Mouse (Mus musculus): Measurements from ENCODE around the gene Klk1b24. TPM values are rescaled to one million over a fixed set of nuclear protein-coding genes. Genes with fewer than 3 reads are reported as not detected.
"Not testable (repeated sequence)": the region's sequence is repeated elsewhere in the genome, so short reads cannot be mapped to it uniquely, and the experiment has no call there.

The Klk1b24 gene
- not detected for total RNA-seq (2021)
- long read RNA-seq, experiment 1 = 0 reads
- long read RNA-seq, experiment 2 = 0 reads

- DNase-seq (ENCODE audit: low spot score in 2 of 2) = not testable (repeated sequence)
Observed at GRCm38 (mm10) chr7:44187936-44188335, at the start of gene Klk1b24. Klk1b24 (plus strand) TSS chr7:44188236.

DNA sequence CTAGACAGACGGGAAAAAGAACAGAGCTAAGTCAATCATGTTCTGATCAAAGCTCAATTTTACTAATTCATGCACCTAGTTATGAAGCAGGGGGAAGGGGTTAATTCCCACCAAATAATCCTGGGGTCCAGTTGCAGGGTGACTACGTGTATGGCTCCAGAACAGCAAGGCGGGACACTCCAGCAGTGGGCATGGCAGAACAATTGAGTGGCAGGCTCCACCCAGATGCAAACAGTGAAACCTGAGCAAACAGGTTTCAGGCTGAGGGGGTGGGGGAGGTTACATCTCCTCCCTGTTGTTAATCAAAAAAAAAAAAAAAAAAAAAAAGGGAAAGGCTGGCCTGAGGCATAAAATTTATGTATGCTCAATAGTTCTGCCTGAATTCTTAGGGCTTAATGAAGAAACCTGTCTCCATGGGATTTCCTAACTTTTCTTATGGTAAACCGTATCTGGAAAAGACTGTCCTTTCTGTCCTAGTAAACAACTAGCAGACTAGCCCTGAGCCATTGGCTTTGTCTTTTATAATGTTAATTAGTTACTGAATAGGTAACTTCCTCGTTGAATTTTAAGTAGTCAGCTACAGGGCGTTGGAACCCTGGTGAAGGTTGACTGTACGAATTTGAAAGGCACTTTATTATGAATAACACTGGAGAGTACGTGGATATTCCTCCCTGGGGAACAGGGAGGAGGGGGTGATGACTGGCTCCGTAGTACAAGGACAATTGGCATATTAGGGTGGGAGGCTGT is 8.6 kb upstream of the Klk1b24 start:
- DNase-seq (ENCODE audit: low spot score in 2 of 2) = no peak

DNA sequence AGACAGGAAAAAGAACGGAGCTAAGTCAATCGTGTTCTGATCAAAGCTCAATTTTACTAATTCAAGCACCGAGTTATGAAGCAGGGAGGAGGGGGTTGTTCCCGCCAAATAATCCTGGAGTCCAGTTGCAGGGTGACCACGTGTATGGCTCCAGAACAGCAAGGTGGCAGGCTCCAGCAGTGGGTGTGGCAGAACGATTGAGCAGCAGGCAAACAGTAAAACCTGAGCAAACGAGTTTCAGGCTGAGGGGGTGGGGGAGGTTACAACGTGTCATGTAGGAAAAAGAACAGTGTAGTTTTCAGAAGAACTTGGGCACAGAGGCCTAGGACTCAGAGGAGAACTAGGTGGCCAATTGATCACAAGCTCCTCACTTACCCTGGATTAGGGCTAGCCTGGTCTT is 1.5 kb upstream of the Klk1b24 start:
- not testable (repeated sequence) for DNase-seq (ENCODE audit: low spot score in 2 of 2)

DNA sequence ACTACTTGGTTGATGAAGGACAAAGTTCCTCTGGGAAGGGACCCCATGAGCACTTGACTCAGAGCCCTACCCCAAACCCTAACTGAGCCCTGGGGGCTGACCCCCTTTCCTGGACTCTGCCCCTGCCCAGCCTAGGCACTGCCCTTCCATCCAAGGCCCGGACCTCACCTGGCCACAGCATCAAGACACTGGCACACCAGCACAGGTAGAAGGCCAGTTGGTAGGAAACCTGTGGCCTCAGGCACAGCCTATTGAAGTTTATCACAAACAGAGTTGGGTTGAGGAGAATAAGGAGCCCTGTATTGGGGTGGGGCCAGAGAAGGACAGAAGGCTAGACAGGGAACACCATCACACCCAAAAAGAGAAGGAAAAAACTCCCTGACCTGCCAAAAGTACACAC is 5.4 kb downstream of the Klk1b24 start:
- DNase-seq (ENCODE audit: low spot score in 2 of 2) = not testable (repeated sequence)

GRCm38 (mm10) chr7:44197891-44198290 is 9.9 kb downstream of the Klk1b24 start, which contains the start of gene Klk1b3:
Klk1b3 (plus strand) TSS chr7:44198191.
- no peak for DNase-seq (ENCODE audit: low spot score in 2 of 2)

- DNase-seq (ENCODE audit: low spot score in 2 of 2) = not testable (repeated sequence)
Observed at GRCm38 (mm10) chr7:44207135-44207534, 19.1 kb downstream of the Klk1b24 start, which contains the start of gene Klk1b4. Klk1b4 (plus strand) TSS chr7:44207435.

DNA sequence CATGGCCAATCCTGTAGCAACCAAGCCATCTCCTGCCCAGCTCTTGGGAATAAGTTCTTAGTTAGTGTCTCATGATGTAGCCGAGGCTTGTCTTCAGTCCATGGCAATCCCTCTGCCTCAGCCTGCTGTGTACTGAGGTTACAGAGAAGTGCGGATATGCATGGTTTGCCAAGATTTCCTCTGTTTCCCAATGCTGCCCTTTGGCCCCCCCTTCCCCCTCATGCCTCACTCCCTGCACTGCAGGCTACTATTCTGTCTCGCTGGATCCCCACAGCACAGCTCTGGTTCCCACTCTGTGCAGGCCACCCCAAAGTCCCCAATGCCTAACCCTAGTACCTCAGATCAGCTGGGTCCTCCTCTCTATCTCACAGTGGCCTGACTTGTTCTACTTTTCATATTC is 20.3 kb downstream of the Klk1b24 start:
- DNase-seq (ENCODE audit: low spot score in 2 of 2) = no peak

GRCm38 (mm10) chr7:44215645-44216044 is 27.6 kb downstream of the Klk1b24 start, which contains the start of gene Klk1b5:
Klk1b5 (plus strand) TSS chr7:44215945.
- no peak for DNase-seq (ENCODE audit: low spot score in 2 of 2)

GRCm38 (mm10) chr7:44221601-44222000 is 33.6 kb downstream of the Klk1b24 start:
- DNase-seq (ENCODE audit: low spot score in 2 of 2) = not testable (repeated sequence)

DNA sequence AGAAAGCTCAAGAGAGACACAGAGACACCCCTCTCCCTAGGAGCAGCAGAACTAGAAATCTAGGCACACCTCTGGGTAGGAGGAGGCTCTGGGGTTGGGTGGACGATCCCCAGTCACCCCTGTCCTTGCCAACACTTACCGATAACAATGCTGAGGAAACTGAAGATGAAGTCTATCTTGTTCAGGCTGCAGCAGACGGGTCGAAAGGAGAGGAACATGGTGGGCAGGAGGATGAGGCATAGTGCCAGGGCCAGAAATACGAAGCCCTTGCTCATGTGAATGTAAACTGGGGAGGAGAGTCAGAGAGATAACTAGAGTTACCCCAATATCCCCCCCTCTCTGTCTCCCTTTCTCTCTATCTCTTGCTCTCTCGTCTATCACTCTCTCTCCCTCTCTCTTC is 34.3 kb downstream of the Klk1b24 start:
- DNase-seq (ENCODE audit: low spot score in 2 of 2) = not testable (repeated sequence)

- DNase-seq (ENCODE audit: low spot score in 2 of 2) = no peak
Observed at GRCm38 (mm10) chr7:44225076-44225475, 37.0 kb downstream of the Klk1b24 start, which contains the start of gene Klk1. Klk1 (plus strand) TSS chr7:44225360.

GRCm38 (mm10) chr7:44235909-44236308 is 47.9 kb downstream of the Klk1b24 start, which contains the start of gene Gm36864:
Gm36864 (plus strand) TSS chr7:44236177.
- DNase-seq (ENCODE audit: low spot score in 2 of 2) = no peak

DNA sequence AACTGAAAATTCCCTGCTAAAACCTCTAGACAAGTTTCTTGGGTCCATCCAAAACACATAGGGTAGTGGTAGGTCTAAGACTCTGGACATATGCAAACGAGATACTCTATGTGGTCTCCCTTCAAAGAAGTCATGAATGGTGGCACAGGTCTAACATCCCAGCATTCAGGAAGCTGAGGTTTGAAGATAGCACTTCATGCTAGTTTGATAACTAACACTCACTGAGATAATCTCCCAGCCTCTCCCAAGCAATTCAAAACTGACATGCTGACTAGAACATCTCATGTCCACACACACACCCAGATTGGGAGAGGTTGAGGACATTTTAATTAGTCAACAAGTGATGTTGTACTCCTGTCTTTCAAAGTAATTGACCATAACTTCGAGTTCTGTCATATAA is 51.9 kb downstream of the Klk1b24 start:
- no peak for DNase-seq (ENCODE audit: low spot score in 2 of 2)

- no peak for DNase-seq (ENCODE audit: low spot score in 2 of 2)
Observed at GRCm38 (mm10) chr7:44240712-44241111, 52.7 kb downstream of the Klk1b24 start.

DNA sequence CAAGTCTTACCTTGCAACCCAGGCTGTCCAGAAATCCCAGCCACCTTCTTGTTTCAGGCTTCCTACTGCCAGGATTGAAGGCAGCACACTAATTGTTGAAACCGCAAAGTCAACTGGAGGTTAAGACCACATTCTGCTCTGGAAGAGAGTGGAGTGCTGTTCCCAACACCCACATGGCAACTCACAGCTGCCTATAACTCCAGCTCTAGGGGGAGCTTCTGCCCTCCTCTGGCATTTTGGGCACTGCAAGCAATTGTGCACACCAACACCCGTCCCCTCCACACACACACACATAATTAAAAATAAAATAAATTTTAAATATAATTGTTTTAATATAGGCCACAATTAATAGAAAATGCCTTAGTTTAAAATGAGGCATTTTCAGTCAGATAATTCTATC is 53.1 kb downstream of the Klk1b24 start:
- DNase-seq (ENCODE audit: low spot score in 2 of 2) = no peak

Other genes with a start within 250 kb of the Klk1b24 start
- gene Klk1b8, start 237.6 kb upstream of the Klk1b24 start, total RNA-seq (2021) = not detected
- not detected for gene Klk1b1, start 221.5 kb upstream of the Klk1b24 start, total RNA-seq (2021)
- not detected for gene Klk1b9, start 212.2 kb upstream of the Klk1b24 start, total RNA-seq (2021)
- gene Klk1b11, start 192.4 kb upstream of the Klk1b24 start, total RNA-seq (2021) = under 1 TPM in 1 of 2 experiments, not detected in 1; 0.36 TPM
- not detected for gene Klk1b26, start 176.1 kb upstream of the Klk1b24 start, total RNA-seq (2021)
- not detected for gene Klk1b27, start 135.9 kb upstream of the Klk1b24 start, total RNA-seq (2021)
- not detected for gene Klk1b21, start 85.9 kb upstream of the Klk1b24 start, total RNA-seq (2021)
- gene Klk1b22, start 75.6 kb upstream of the Klk1b24 start, total RNA-seq (2021) = not detected
- gene Klk1b16, start 51.5 kb upstream of the Klk1b24 start, total RNA-seq (2021) = not detected
- not detected for gene Klk1b3, start 10.0 kb downstream of the Klk1b24 start, total RNA-seq (2021)
- not detected for gene Klk1b4, start 19.2 kb downstream of the Klk1b24 start, total RNA-seq (2021)
- gene Klk1b5, start 27.7 kb downstream of the Klk1b24 start, total RNA-seq (2021) = under 1 TPM in 1 of 2 experiments, not detected in 1; 0.59 TPM
- gene Klk1, start 37.1 kb downstream of the Klk1b24 start, total RNA-seq (2021) = 10 to 100 TPM in 1 of 2 experiments, not detected in 1; 41.2 TPM
- not detected for gene Gm36864, start 47.9 kb downstream of the Klk1b24 start, total RNA-seq (2021)
- 1 to 10 TPM in 1 of 2 experiments, under 1 TPM in 1; 0.96 to 1.2 TPM for gene 1700028J19Rik, start 58.5 kb downstream of the Klk1b24 start, total RNA-seq (2021)
- gene 2410002F23Rik, start 58.5 kb downstream of the Klk1b24 start, total RNA-seq (2021) = 100 to 1,000 TPM; 210 to 226 TPM
- not detected for gene Acp4, start 69.1 kb downstream of the Klk1b24 start, total RNA-seq (2021)
- gene Gm15517, start 73.2 kb downstream of the Klk1b24 start, total RNA-seq (2021) = not detected
- 1 to 10 TPM; 6.0 to 7.1 TPM for gene Clec11a, start 118.7 kb downstream of the Klk1b24 start, total RNA-seq (2021)
- gene Shank1, start 122.0 kb downstream of the Klk1b24 start, total RNA-seq (2021) = 10 to 100 TPM; 12.0 to 16.9 TPM
- gene Syt3, start 195.9 kb downstream of the Klk1b24 start, total RNA-seq (2021) = 1 to 10 TPM; 3.6 to 4.4 TPM
- gene 1700008O03Rik, start 197.6 kb downstream of the Klk1b24 start, total RNA-seq (2021) = 1 to 10 TPM; 1.0 to 2.0 TPM
- gene Lrrc4b, start 240.8 kb downstream of the Klk1b24 start, total RNA-seq (2021) = 10 to 100 TPM; 18.7 to 18.8 TPM

Measured in adrenal gland, postnatal 4 days (tissue).